Mouse (Mus musculus) inflammation-experienced regulatory T-cells (primary cell): ENCODE measurements around the gene Olfr539. TPM values are rescaled to one million over a fixed set of nuclear protein-coding genes. Genes with fewer than 3 reads are reported as not detected.

ENCODE experiments used
- polyA plus RNA-seq, 2 experiments: library from polyadenylated mRNA; unstranded; fragments of 100-300 nt; shearing (Covaris generic); gene quantifications; one replicate each; pipeline ENCODE4 v1.2.1; 2017

The Olfr539 gene
- polyA plus RNA-seq = under 1 TPM; 0.08 to 0.70 TPM

DNA sequence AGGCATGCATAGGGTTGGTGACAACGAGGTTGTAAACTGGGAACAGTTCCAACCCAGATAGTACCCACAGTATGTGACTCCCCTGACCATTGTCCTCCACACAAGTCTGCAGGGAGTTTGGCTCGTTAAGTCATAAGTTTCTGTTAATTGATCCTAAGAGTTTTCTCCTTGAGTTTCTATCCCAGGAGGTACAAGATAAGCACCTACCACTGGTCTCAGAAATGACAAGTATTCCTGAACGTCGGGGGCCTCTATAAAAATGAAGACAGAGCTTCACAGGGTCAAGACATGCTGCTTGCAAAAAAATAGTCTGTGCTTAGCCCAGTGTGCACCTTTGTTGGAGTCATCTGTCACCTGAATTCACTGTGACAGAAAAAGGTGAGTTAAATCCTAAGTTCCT, at the start of gene Olfr539:
Gene Olfr539 (plus strand): TSS at position 301 of the 400 bp plus-strand sequence.

DNA sequence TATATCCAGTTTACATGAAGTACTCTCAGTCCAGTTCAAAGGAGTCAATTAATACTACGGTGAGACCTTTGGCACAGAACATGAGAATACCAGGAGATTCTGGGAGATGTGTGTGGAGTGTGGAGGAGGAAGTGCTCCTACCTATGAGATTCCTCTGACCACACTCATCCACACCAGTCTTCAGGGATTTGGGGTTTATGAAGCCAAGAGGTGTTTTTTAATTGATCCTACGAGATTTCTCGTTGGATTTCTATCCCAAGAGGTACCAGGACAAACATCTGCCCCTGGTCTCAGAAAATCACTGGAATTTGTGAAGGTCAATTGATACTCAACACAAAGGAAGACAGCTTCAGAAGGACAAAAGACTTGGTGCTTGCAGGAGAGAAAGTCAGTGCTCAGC, 31.1 kb upstream of the Olfr539 start, which contains the start of gene Olfr61:
Gene Olfr61 (plus strand): TSS at position 301 of the 400 bp plus-strand sequence.

DNA sequence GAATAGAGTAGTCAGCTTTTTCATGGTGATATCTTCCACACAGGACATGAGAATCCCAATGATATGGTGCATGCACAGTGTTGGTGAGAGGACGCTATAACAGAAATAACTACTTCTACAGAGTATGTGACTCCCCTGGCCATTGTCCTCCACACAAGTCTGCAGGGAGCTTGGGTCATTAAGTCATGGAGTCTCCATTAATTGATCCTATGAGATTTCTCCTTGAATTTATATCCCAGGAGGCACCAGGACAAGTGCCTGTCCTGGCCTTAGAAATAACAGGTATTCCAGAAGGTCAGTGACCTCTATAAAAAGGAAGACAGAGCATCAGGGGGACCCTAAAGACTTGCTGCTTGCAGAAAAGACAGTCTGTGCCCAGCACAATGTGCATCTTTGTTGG, 13.6 kb upstream of the Olfr539 start, which contains the start of gene Olfr53:
Gene Olfr53 (plus strand): TSS at position 301 of the 400 bp plus-strand sequence.

DNA sequence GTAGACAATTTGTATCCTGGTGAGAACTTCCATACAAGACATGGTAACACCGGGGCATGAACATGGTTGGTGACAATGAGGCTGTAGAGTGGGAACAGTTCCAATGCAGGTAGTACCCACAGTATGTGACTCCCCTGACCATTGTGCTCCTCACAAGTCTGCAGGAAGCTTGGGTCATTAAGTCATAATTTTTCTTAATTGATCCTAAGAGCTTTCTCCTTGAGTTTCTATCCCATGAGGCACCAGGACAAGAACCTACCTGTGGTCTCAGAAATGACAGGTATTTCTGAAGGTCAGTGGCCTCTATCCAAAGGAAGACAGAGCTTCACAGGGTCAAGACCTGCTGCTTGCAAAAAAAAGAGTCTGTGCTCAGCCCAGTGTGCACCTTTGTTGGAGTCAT, 21.9 kb downstream of the Olfr539 start, which contains the start of gene Olfr45:
Gene Olfr45 (plus strand): TSS at position 301 of the 400 bp plus-strand sequence.

DNA sequence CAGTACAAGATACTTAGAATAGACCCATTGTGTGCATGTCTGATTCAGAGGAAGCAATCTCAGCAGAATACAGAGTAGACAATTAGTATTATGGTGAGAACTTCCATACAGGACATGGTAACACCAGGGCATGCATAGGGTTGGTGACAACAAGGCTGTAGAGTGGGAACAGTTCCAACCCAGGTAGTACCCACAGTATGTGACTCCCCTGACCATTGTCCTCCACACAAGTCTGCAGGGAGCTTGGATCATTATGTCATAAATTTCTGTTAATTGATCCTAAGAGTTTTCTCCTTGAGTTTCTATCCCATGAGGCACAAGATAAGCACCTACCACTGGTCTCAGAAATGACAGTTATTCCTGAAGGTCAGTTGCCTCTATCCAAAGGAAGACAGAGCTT, 37.2 kb downstream of the Olfr539 start, which contains the start of gene Olfr541:
Gene Olfr541 (plus strand): TSS at position 301 of the 400 bp plus-strand sequence.

Other genes with a start within 250 kb of the Olfr539 start
- gene Olfr532, start 238.3 kb upstream of the Olfr539 start, polyA plus RNA-seq = 1 to 10 TPM in 1 of 2 experiments, under 1 TPM in 1; 0.29 to 1.4 TPM
- under 1 TPM in 1 of 2 experiments, not detected in 1; 0.67 TPM for gene Olfr533, start 196.6 kb upstream of the Olfr539 start, polyA plus RNA-seq
- gene Olfr535, start 175.7 kb upstream of the Olfr539 start, polyA plus RNA-seq = under 1 TPM in 1 of 2 experiments, not detected in 1; 0.04 TPM
- gene Olfr536, start 152.5 kb upstream of the Olfr539 start, polyA plus RNA-seq = not detected
- gene Olfr538, start 92.0 kb upstream of the Olfr539 start, polyA plus RNA-seq = not detected
- under 1 TPM; 0.06 to 0.12 TPM for gene Olfr46, start 58.7 kb upstream of the Olfr539 start, polyA plus RNA-seq
- gene Olfr61, start 31.0 kb upstream of the Olfr539 start, polyA plus RNA-seq = not detected
- not detected for gene Olfr53, start 13.5 kb upstream of the Olfr539 start, polyA plus RNA-seq
- under 1 TPM; 0.04 to 0.20 TPM for gene Olfr45, start 22.0 kb downstream of the Olfr539 start, polyA plus RNA-seq
- under 1 TPM in 1 of 2 experiments, not detected in 1; 0.84 TPM for gene Olfr541, start 37.3 kb downstream of the Olfr539 start, polyA plus RNA-seq
- under 1 TPM; 0.10 to 0.18 TPM for gene Cyp2e1, start 103.8 kb downstream of the Olfr539 start, polyA plus RNA-seq
- gene Syce1, start 127.9 kb downstream of the Olfr539 start, polyA plus RNA-seq = under 1 TPM in 1 of 2 experiments, not detected in 1; 0.18 TPM
- gene Zfp941, start 162.2 kb downstream of the Olfr539 start, polyA plus RNA-seq = 1 to 10 TPM in 1 of 2 experiments, under 1 TPM in 1; 0.46 to 1.9 TPM
- under 1 TPM in 1 of 2 experiments, not detected in 1; 0.58 TPM for gene Urah, start 175.1 kb downstream of the Olfr539 start, polyA plus RNA-seq
- not detected for gene Scgb1c1, start 185.6 kb downstream of the Olfr539 start, polyA plus RNA-seq
- gene Odf3, start 187.9 kb downstream of the Olfr539 start, polyA plus RNA-seq = under 1 TPM in 1 of 2 experiments, not detected in 1; 0.28 TPM
- under 1 TPM in 1 of 2 experiments, not detected in 1; 0.54 TPM for gene Gm45785, start 196.4 kb downstream of the Olfr539 start, polyA plus RNA-seq
- gene Ric8a, start 197.0 kb downstream of the Olfr539 start, polyA plus RNA-seq = 100 to 1,000 TPM; 114 to 152 TPM
- gene Bet1l, start 197.6 kb downstream of the Olfr539 start, polyA plus RNA-seq = 10 to 100 TPM; 41.3 to 51.5 TPM
- gene Psmd13, start 222.0 kb downstream of the Olfr539 start, polyA plus RNA-seq = 100 to 1,000 TPM; 186 to 193 TPM
- gene Sirt3, start 222.4 kb downstream of the Olfr539 start, polyA plus RNA-seq = 10 to 100 TPM in 1 of 2 experiments, 1 to 10 TPM in 1; 8.7 to 11.6 TPM
- not detected for gene Cox8b, start 240.5 kb downstream of the Olfr539 start, polyA plus RNA-seq